Mouse (Mus musculus): ENCODE data around the gene Atrn. TPM values are rescaled to one million over a fixed set of nuclear protein-coding genes. Genes with fewer than 3 reads are reported as not detected.

Atrn gene
- polyA plus RNA-seq, 1 experiment from 2014 or later: 13.6 TPM

GRCm38 (mm10) chr2:130916521-130917147, 10.3 kb downstream of the Atrn start:
- peaks cover 6% of the 10 kb centered on the region; the same call in 1 of the 2 replicates for H3K4me1 ChIP-seq
- H3K9ac ChIP-seq: no peak overlapping the region
- 13% methylated on average over 3 of the region's 3 CpGs for WGBS
- no peak overlapping the region for H3K4me2 ChIP-seq (replicated peaks)
- no peak overlapping the region for H3K27ac ChIP-seq
- no peaks in the 10 kb centered on the region for H3K36me3 ChIP-seq
- no peaks in the 10 kb centered on the region for H3K9me3 ChIP-seq
- no peak overlapping the region for H3K4me3 ChIP-seq
- H3K27me3 ChIP-seq (replicated peaks): no peaks in the 10 kb centered on the region
- peak; percentile 56; the same call in 1 of the 2 replicates for ATAC-seq (ENCODE audit: low FRiP score, low read depth)

GRCm38 (mm10) chr2:130917686-130918085, 11.4 kb downstream of the Atrn start:
- H3K27ac ChIP-seq: no peak overlapping the region
- no peak overlapping the region for H3K4me2 ChIP-seq (replicated peaks)
- no peak for ATAC-seq (ENCODE audit: low FRiP score, low read depth)
- no peak overlapping the region for H3K9ac ChIP-seq
- H3K4me1 ChIP-seq: peaks cover 6% of the 10 kb centered on the region; the same call in 1 of the 2 replicates
- no peaks in the 10 kb centered on the region for H3K36me3 ChIP-seq
- WGBS: 84% methylated on average over 1 of the region's 1 CpGs
- no peak overlapping the region for H3K4me3 ChIP-seq
- H3K9me3 ChIP-seq: no peaks in the 10 kb centered on the region
- no peaks in the 10 kb centered on the region for H3K27me3 ChIP-seq (replicated peaks)

- no peak overlapping the region for H3K4me2 ChIP-seq (replicated peaks)
- H3K27me3 ChIP-seq (replicated peaks): no peaks in the 10 kb centered on the region
- H3K4me3 ChIP-seq: no peak overlapping the region
- H3K27ac ChIP-seq: no peak overlapping the region
- H3K36me3 ChIP-seq: no peaks in the 10 kb centered on the region
- 62% methylated on average over 5 of the region's 5 CpGs for WGBS
- peaks cover 6% of the 10 kb centered on the region; the same call in 1 of the 2 replicates for H3K4me1 ChIP-seq
- no peak for ATAC-seq (ENCODE audit: low FRiP score, low read depth)
- H3K9me3 ChIP-seq: no peaks in the 10 kb centered on the region
- no peak overlapping the region for H3K9ac ChIP-seq
Observed at GRCm38 (mm10) chr2:130919062-130919593, 12.8 kb downstream of the Atrn start.

GRCm38 (mm10) chr2:130924950-130925349, 18.7 kb downstream of the Atrn start:
- Histone ChIP-seq H3K4me1 (no peaks in the 10 kb centered on the region), H3K27me3 (replicated peaks) (no peaks in the 10 kb centered on the region), H3K9me3 (no peaks in the 10 kb centered on the region), H3K27ac (no peak overlapping the region), H3K4me3 (no peak overlapping the region), H3K9ac (no peak overlapping the region), H3K4me2 (replicated peaks) (no peak overlapping the region), H3K36me3 (no peaks in the 10 kb centered on the region)
- no peak for ATAC-seq (ENCODE audit: low FRiP score, low read depth)
- 84% methylated on average over 2 of the region's 2 CpGs for WGBS

- Histone ChIP-seq H3K4me3 (no peak overlapping the region), H3K4me1 (no peaks in the 10 kb centered on the region), H3K9ac (no peak overlapping the region), H3K9me3 (no peaks in the 10 kb centered on the region), H3K36me3 (no peaks in the 10 kb centered on the region), H3K4me2 (replicated peaks) (no peak overlapping the region), H3K27ac (no peak overlapping the region), H3K27me3 (replicated peaks) (no peaks in the 10 kb centered on the region)
- no peak for ATAC-seq (ENCODE audit: low FRiP score, low read depth)
- WGBS: 94% methylated on average over 4 of the region's 4 CpGs
Observed at GRCm38 (mm10) chr2:130928031-130928430, 21.7 kb downstream of the Atrn start.

- Histone ChIP-seq H3K27me3 (replicated peaks) (no peaks in the 10 kb centered on the region), H3K4me2 (replicated peaks) (no peak overlapping the region)
- no peak for ATAC-seq (ENCODE audit: low FRiP score, low read depth)
Observed at GRCm38 (mm10) chr2:130928530-130928929, 22.2 kb downstream of the Atrn start.

GRCm38 (mm10) chr2:130929994-130930393, 23.7 kb downstream of the Atrn start:
- Histone ChIP-seq H3K36me3 (no peaks in the 10 kb centered on the region), H3K9ac (no peak overlapping the region), H3K4me1 (no peaks in the 10 kb centered on the region), H3K27ac (no peak overlapping the region), H3K4me2 (replicated peaks) (no peak overlapping the region), H3K27me3 (replicated peaks) (no peaks in the 10 kb centered on the region), H3K9me3 (no peaks in the 10 kb centered on the region), H3K4me3 (no peak overlapping the region)
- 91% methylated on average over 5 of the region's 5 CpGs for WGBS
- no peak for ATAC-seq (ENCODE audit: low FRiP score, low read depth)

More at GRCm38 (mm10) chr2:130928530-130928929, 22.2 kb downstream of the Atrn start:
- Histone ChIP-seq H3K9me3 (no peaks in the 10 kb centered on the region), H3K27ac (no peak overlapping the region), H3K9ac (no peak overlapping the region), H3K36me3 (no peaks in the 10 kb centered on the region), H3K4me1 (no peaks in the 10 kb centered on the region), H3K4me3 (no peak overlapping the region)

GRCm38 (mm10) chr2:130932865-130933264, 26.6 kb downstream of the Atrn start:
- ATAC-seq (ENCODE audit: low FRiP score, low read depth): no peak
- Histone ChIP-seq H3K9me3 (no peaks in the 10 kb centered on the region), H3K27ac (no peak overlapping the region), H3K4me2 (replicated peaks) (no peak overlapping the region), H3K9ac (no peak overlapping the region), H3K4me1 (no peaks in the 10 kb centered on the region), H3K27me3 (replicated peaks) (no peaks in the 10 kb centered on the region), H3K4me3 (no peak overlapping the region), H3K36me3 (no peaks in the 10 kb centered on the region)
- 91% methylated on average over 12 of the region's 12 CpGs for WGBS

- Histone ChIP-seq H3K4me1 (peaks cover 5% of the 10 kb centered on the region; the same call in 1 of the 2 replicates), H3K4me3 (no peak overlapping the region), H3K9me3 (no peaks in the 10 kb centered on the region), H3K4me2 (replicated peaks) (no peak overlapping the region), H3K27me3 (replicated peaks) (no peaks in the 10 kb centered on the region), H3K27ac (no peak overlapping the region), H3K36me3 (0 out of 2 replicates have a peak, but pooled peaks cover 4% of the 10 kb centered on the region), H3K9ac (no peak overlapping the region)
- WGBS: 84% methylated on average over 2 of the region's 2 CpGs
- no peak for ATAC-seq (ENCODE audit: low FRiP score, low read depth)
Observed at GRCm38 (mm10) chr2:130949781-130950180, 43.5 kb downstream of the Atrn start.

GRCm38 (mm10) chr2:130950548-130950947, 44.3 kb downstream of the Atrn start:
- H3K36me3 ChIP-seq: 0 out of 2 replicates have a peak, but pooled peaks cover 4% of the 10 kb centered on the region
- H3K9ac ChIP-seq: no peak overlapping the region
- ATAC-seq (ENCODE audit: low FRiP score, low read depth): peak; percentile 66; the same call in 1 of the 2 replicates
- H3K9me3 ChIP-seq: no peaks in the 10 kb centered on the region
- H3K4me3 ChIP-seq: no peak overlapping the region
- H3K27me3 ChIP-seq (replicated peaks): no peaks in the 10 kb centered on the region
- H3K4me2 ChIP-seq (replicated peaks): no peak overlapping the region
- H3K27ac ChIP-seq: no peak overlapping the region
- H3K4me1 ChIP-seq: peaks cover 5% of the 10 kb centered on the region; the same call in 1 of the 2 replicates
- WGBS: 0% methylated on average over 1 of the region's 1 CpGs

GRCm38 (mm10) chr2:130958906-130959305, 52.6 kb downstream of the Atrn start:
- WGBS: 62% methylated on average over 2 of the region's 2 CpGs
- Histone ChIP-seq H3K9me3 (no peaks in the 10 kb centered on the region), H3K27ac (no peak overlapping the region), H3K4me1 (no peaks in the 10 kb centered on the region), H3K36me3 (peaks cover 5% of the 10 kb centered on the region), H3K4me3 (no peak overlapping the region), H3K27me3 (replicated peaks) (no peaks in the 10 kb centered on the region), H3K9ac (no peak overlapping the region), H3K4me2 (replicated peaks) (no peak overlapping the region)
- ATAC-seq (ENCODE audit: low FRiP score, low read depth): no peak

- no peaks in the 10 kb centered on the region for H3K9me3 ChIP-seq
- H3K27ac ChIP-seq: no peak overlapping the region
- no peak for ATAC-seq (ENCODE audit: low FRiP score, low read depth)
- no peaks in the 10 kb centered on the region for H3K4me1 ChIP-seq
- no peak overlapping the region for H3K4me2 ChIP-seq (replicated peaks)
- H3K36me3 ChIP-seq: peaks cover 13% of the 10 kb centered on the region
- H3K9ac ChIP-seq: no peak overlapping the region
- H3K4me3 ChIP-seq: no peak overlapping the region
- no peaks in the 10 kb centered on the region for H3K27me3 ChIP-seq (replicated peaks)
Observed at GRCm38 (mm10) chr2:130961851-130962250, 55.6 kb downstream of the Atrn start.

- Histone ChIP-seq H3K4me2 (replicated peaks) (no peak overlapping the region), H3K9ac (no peak overlapping the region), H3K4me1 (no peaks in the 10 kb centered on the region), H3K27ac (no peak overlapping the region), H3K9me3 (no peaks in the 10 kb centered on the region), H3K36me3 (peaks cover 13% of the 10 kb centered on the region), H3K4me3 (no peak overlapping the region), H3K27me3 (replicated peaks) (no peaks in the 10 kb centered on the region)
- WGBS: 93% methylated on average over 1 of the region's 1 CpGs
- no peak for ATAC-seq (ENCODE audit: low FRiP score, low read depth)
Observed at GRCm38 (mm10) chr2:130965042-130965441, 58.7 kb downstream of the Atrn start.
